Mouse (Mus musculus) ovary, postnatal 14 days (tissue): ENCODE measurements around the gene Tut1.

Experiments used
- DNase-seq: peaks from one replicate; pipeline ENCODE4 v3.0.0; 2022; ENCODE audit warnings: low spot score

Tut1 gene

GRCm38 (mm10) chr19:8982303-8983149, 28.9 kb downstream of the Tut1 start:
- DNase-seq: no peak

DNA sequence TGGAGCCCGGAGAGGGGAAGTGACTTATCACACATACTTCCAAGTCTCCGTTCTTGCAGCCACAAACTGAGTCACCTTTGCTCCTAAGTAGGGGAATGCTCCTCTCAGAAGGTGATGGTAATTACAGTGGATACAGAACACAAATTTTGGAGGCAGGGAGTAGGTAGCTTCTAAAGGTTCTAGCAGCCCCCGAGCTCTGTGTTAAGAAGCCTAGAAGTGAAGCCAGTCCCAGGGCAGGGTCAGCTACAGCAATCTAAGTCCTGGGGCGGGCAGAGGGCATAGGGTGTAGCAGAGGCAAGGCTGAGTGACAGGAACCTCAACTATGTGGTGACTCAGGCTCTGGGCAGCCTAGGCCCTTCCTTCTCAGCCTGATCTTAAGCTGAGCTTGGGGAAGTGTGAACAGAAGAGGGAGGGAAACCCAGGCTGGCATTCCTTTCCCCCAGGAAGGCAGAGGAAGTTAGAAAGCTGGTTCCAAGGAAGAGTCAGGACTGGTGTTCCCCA, 29.6 kb downstream of the Tut1 start:
- DNase-seq: no peak

- no peak for DNase-seq
Measured at GRCm38 (mm10) chr19:8984255-8984868, 30.7 kb downstream of the Tut1 start.

- DNase-seq: no peak
Measured at GRCm38 (mm10) chr19:8985891-8986290, 32.2 kb downstream of the Tut1 start.

DNA sequence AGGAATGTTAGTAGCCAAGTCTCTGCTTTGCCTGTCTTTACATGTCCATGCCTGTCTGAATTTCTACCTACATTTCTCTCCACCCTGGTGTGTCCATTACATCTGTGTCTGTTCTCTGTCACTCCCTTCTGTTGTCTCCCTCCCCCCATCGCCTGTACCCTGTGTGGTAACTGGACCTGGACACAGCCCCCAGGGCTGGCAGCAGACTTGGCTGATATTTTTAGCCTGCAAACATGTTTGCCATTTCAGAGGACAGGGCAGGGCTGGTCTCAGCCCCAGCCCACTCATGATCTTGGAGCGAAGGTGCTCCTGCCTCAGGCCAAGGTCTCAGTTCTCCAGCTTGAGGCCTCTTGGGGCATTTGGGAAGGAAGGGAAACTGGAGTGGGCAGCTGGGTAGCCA, 34.2 kb downstream of the Tut1 start:
- DNase-seq: no peak

DNA sequence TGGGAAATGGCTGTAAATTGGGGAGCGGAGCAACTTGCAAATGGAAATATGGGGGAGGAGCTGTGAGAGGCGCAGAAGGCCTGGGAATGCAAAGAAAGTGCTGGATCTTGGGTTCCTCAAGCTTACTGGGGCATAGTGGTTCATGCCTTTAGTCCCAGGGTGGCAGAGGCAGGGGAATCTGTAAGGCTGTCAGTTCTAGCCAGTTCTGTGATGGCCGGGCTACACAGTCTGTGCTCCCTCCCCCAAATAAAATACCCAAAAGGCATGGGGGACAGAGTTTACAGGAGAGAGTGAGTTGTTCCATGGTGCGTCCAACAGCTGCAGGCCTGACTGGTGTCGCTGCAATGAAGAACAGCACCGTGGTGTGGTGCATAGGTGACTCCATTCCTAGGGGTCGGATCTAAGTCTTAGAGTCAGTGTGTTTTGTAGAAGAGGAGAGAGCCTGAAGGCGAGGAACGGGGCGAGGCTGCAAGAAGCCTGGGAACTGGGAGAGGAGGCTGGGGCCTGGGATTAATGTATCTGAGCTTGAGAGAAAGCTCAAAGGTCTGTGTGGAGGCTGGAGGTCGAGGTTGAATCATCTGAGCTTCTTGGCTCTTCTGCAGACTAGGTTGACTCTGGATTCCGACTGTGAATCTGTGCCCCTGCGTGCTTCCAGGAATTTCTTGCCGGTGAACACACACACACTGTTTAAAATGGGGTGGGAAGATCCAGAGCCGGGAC, 34.9 kb downstream of the Tut1 start:
- no peak for DNase-seq

DNA sequence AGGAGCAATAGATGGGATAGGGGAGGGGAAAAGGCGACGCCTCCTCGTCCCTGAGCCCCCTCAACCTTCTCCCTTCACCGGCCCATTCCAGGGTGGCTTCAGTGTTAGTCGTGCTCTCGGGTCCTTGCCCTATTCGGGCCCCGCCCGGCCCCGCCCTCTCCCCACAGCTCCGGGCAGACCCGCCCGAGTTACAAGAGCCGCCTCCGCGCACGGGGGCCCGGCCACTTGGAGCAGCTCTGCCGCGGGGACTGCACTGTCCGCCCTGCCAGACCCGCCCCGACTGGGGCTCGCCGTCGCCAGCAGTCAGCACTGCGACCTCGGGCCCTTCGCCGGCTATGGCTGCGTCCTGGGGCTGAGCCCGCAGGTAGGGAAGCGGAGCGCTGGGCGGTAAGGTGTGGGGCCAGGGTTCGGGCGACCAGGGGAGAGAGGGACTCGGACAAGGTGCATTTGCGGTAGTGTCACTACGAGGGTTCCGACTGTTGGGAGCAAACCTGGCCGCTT, 35.5 kb downstream of the Tut1 start, which contains the start of gene Ahnak:
TSS of gene Ahnak (plus strand) at position 219 of the 501 bp plus-strand sequence.
- peak; percentile 67 for DNase-seq

DNA sequence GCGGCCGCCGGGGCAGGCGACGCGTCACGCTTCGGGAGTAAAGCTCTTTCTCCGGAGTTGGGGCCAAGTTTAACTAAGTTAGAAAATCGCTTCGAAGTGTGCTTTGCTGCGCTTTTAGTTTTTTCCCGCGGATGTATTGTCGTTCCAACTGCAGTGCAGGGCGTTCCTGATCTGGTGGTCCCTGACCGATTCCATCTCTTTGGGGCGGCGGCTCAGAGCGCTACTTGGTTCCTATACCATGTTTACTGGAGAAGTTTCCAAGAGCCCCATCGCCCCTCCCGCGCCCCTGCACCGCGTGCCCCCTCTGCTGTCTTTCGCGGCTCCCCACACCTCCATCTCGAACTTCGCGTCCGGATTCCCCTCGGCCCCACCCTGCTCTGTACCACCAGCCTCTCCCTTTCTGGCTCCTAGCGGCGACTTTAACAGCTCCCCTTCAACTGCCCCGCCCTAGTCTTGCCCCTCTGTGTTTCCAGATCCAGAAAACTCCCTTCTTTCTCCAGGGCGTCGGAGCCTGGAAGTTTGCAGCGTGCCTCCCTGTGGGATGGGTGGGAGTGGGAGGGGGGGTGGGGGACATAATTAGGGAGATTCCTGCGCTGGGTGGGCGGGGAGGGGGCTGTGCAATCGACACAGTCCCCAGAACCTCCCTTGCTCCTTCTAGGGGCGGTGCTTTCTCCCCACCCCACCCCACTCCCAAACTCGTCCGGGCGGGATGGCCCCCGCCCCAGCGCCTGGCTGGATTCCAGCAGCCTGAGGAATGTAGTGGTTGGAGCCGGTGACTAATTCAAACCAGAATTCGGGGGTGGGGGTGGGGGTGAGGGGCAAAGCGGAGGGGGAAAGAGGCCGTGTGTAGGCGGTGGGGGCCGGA, 36.2 kb downstream of the Tut1 start:
- peak; percentile 84 for DNase-seq

- no peak for DNase-seq
Measured at GRCm38 (mm10) chr19:8990432-8991102, 36.9 kb downstream of the Tut1 start.

DNA sequence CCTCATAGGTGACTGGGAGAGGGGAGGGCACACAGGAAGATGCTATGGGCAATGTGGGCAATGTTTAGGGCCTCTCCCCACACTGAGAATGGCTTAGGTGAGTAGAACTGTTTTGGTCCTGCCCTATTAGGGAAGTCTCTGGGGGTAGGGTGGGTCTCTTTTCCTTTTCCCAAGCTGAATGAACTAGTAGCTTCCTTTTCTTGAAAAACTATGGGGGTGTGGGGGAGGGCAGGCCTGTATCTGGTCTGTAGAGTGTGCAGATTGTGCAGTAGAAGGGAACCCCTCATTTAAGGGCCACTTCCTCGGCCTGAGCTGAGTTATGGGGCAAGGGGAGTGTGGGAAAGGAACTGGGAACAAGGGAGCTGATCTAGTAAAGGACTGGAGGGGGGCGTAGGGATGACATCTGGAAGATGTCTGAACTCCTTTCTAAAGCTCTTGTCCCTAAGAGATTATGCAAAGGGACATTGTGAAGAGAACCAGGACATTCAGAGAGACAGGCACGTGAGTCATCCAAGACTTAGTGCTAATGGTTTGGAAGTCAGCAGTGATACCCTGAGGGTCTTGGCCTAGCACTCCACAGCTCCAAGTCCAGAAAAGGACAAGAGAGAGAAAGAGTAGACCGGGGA, 37.7 kb downstream of the Tut1 start:
- DNase-seq: no peak

GRCm38 (mm10) chr19:8991871-8992735, 38.5 kb downstream of the Tut1 start:
- DNase-seq: no peak

DNA sequence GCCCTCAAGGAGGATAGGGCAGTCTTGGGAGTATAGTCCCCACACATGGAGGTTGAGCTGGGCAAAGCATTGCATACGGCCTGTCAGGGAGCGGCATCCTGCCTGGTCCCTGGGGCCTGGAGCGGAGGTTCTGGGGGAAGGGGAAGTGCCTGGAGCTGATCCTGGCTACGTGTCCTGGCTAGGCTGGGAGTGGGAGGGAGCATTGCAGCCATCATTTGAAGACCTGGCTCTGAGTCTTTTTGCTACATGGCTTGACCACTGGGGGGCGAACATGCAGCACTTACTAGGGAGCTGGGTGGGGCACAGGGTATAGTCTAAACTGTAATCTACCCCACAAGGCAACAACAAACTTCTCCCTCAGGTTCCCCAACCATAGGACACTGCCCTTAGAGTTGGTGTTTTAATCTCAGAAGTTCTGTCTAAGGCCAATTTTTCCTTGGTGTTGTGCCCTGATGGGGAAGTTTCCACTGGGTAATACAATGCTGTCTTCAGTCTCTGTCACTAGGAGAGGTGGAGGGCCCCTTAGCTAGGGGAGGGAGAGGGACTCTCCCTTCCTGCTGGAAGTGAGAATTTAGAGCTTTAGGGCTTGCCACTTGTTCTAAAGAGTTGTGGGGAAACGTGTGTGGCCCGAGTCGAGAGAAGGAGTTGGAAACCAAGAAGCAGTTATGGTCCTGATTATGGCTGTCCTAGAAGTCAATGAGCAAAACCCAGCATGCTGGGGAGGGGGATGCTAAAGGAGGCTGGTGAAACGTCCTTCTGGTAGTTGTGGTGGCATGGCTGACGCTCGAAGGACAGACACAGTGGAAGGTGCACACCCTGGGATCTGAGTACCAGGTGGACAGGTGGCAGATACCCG, 39.4 kb downstream of the Tut1 start:
- peak; percentile 79 for DNase-seq

DNA sequence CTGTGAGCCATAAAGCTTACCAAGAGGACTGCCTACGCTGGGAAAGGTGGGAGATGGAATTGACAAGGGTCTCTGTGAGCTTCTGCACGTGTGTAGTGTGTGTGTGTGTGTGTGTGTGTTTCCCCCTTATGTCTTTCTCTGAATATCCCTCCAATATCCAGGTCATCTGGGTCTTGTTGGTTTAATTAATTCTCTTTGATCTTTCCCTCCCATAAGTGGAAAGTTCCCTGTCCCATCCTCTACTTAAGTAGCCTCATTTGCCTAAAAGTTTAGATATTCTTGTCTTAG, 39.9 kb downstream of the Tut1 start:
- DNase-seq: no peak

DNA sequence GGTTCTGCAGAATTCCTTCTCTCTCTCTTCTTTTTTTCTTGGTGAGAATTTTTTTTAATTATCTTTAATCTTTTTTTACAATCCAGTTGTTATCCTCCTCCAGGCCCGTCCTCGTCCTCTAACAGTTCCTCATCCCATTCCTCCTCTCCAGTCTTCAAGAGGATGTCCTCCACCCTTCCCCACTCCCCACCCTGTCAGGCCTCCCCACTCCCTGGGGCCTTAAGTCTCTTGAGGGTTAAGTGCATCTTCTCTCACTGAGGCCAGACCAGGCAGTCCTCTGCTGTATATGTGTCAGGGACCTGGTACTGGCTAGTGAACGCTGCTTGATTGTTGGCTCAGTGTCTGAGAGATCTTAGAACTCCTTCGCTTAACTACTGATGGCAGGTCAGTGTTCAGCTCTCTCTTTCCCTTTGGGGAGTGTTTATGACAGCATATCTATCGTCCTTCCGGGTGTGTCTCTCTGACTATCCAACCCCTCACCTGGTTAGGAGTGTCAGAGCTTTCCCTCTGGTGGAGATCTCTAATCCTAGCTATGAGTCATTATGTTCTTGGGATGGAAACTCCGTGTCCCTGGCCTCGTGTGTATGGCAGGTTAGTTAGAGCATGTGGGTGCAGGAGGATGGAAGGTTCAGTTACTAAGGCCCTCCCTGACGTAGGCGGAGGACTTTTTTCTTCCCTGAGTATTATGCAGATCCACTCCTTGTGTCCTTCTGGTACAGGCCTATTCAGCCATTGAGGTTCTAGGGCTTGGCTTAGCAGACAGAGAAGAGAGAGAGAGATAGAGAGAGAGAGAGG, 41.4 kb downstream of the Tut1 start:
- DNase-seq: no peak

- DNase-seq: no peak
Measured at GRCm38 (mm10) chr19:8996601-8997000, 43.0 kb downstream of the Tut1 start.

DNA sequence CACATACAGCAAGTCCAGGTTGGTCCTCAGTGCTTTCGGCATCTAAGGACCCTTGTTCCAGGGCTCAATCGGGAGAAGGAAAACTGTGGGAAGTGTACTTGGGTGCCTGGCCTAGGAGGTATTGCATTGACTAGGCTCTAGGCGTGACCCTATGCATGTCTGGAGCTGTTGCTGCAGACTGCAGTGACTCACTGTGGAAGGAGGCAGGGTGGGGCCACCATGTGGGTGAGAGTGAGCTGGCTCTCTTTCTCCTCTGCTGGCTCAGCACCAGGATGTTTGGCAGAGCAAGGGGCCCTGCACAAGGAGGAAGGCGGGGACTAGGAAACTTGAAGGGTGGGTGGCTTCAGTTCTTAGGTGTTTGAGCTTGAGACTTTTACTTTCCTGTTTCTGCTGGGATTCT, 43.9 kb downstream of the Tut1 start:
- peak; percentile 78 for DNase-seq

DNA sequence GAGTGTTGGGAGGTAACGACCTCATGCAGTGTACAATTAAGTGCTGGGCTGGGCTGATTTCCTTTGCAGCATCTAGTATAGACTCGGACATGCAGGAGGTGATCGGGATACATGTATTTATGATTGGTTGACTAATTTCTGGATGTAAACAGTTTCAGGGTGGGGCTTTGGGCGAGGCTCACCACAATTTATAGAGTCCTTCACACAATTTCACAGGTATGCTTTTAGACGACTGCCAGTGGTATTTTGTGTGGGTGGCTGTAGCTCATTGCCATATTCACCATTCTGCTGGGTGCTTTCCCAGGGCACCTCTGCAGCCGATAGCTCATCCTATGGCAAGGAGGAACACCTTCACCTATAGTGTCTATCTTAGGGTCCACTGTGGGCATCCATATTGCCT, 44.9 kb downstream of the Tut1 start:
- no peak for DNase-seq

DNA sequence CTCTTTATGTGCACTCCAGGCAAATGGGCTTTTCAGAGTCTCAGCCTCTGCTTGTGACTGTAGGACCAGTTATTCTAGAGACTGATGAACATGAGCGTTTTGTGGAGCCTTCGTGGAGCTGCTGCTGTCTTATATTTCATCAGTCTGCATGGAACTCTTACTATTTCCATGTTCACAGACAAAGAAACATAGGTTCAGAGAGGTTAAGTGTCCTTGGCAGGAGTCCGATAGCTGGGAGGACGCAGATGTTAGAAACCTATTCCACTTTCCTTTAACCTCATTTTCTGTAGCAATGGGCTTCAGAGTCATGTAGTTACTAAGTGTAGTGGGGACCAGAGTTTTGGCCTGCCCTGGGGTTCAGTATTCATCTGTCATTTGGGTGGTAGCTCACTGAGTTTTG, 45.6 kb downstream of the Tut1 start:
- no peak for DNase-seq
